Mouse (Mus musculus) frontal cortex, adult (tissue): ENCODE data around the gene Ms4a15.

Experiments
- ATAC-seq: cut with Nextera tagmentation; 2 replicates; pipeline ENCODE4 v1.9.2; 2017; ENCODE audit warnings: mild to moderate bottlenecking, moderate library complexity, mixed read lengths; ENCODE audit not compliant: low TSS enrichment

Gene Ms4a15

DNA sequence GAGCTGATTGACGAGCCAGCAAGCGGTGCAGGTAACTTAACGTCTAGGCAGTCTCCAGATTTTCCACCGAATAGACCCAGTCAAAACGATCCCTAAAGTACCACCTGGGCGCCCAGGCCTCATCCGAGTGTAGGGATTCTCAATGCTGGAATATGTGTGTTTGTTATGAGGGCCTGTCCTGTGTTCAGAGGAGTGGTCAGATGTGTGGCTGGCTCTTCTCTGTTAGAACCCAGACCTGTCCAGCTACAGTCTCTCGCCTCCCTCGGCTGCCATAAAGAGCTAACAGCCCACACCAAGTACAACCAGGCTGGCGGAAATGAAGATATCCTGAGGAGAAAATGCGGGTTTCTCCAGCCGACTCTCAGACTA is 33.1 kb downstream of the Ms4a15 start:
- ATAC-seq, result no peak

DNA sequence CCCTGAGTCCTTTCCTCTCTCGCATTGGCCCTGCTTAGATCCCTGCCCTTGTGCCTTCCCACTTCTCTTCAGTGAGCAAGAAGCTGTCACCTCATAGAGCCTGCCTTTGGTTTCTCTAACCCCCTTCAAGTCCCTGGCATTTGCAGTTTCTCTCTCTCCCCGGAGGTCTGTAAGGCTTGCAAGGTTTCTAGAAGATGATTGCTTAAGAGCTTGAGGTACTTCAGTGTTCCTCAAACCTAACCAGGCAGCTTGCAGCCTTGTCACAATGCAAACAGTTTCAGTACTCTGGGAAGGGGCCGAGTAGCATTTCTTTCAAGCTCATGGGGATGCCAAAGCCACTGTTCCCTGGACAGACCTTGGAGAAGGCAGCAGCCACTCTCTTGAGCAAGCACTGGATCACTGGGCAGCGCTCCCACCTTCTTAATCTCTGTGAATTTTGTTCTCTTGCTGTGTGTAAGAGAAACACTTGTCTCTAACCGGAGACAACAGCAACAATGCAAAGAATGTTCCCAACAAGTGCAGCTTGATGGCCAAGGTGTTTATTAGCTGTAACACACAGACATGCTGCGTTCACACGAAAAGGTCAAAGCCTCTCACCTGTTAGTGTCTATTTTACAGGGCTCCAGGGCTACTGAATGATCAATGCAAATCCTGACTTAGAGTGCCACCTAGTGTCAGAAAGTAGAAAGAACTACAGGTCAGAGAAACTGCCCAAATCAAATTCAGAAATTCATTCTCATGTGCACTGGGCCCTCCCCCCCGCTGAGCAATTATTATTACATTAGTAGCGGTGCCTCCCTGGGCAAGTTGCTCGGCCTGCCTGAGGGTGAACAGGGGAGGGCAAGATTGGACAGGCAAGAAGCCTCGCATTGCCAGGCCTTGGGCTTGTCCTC is 33.7 kb downstream of the Ms4a15 start:
- ATAC-seq, result peak; percentile 77

- peak; percentile 52 for ATAC-seq
These were observed 40.8 kb downstream of the Ms4a15 start for GRCm38 (mm10) chr19:10952021-10952939.

GRCm38 (mm10) chr19:10949558-10949957 is 43.5 kb downstream of the Ms4a15 start:
- ATAC-seq, result no peak

- peak; percentile 95 for ATAC-seq
These were observed 43.9 kb downstream of the Ms4a15 start, which contains the start of gene Ccdc86 for GRCm38 (mm10) chr19:10949112-10949511. Gene Ccdc86 (minus strand): TSS chr19:10949266.

DNA sequence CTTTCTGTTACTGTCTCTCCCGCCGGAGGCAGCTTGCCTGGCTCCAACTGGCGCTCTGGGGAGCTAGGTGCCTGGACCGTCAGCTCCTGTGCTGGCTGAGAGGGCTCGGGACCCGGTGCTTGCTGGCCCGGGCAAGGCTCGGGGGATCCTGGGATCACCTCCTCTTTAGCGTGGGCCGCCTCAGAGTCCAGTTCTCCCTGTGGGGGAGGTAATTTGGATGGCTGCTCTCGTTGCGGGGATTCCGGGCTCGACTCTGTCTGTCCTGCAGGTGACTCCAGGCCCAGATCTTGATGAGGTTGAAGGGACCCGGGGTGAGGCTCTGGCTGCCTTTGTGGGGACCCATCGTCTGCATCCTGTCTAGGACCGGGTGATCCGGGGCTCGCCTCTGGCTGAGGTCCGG is 44.6 kb downstream of the Ms4a15 start:
- no peak for ATAC-seq

- ATAC-seq, result no peak
These were observed 45.8 kb downstream of the Ms4a15 start for GRCm38 (mm10) chr19:10947219-10947618.

DNA sequence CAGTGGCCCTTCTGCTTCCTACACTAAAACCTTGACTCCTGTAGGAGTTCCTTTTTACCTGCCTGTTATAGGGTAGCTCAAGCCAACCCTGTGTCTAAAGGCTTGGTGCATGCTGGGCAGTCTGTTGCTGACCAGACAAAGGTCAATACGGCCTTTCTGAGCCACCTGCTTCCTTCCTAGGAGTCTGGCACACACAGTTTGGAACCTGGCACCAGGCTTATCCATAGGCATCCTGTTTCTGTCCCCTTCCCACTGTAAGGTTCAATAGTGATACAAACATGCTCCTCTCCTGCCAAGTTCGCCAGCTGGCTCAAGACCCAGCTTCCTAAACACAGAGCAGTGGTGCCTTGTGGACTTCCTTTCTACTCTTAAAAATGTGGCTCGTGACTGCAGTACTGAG is 46.5 kb downstream of the Ms4a15 start:
- no peak for ATAC-seq

GRCm38 (mm10) chr19:10943955-10944354 is 49.1 kb downstream of the Ms4a15 start:
- no peak for ATAC-seq

DNA sequence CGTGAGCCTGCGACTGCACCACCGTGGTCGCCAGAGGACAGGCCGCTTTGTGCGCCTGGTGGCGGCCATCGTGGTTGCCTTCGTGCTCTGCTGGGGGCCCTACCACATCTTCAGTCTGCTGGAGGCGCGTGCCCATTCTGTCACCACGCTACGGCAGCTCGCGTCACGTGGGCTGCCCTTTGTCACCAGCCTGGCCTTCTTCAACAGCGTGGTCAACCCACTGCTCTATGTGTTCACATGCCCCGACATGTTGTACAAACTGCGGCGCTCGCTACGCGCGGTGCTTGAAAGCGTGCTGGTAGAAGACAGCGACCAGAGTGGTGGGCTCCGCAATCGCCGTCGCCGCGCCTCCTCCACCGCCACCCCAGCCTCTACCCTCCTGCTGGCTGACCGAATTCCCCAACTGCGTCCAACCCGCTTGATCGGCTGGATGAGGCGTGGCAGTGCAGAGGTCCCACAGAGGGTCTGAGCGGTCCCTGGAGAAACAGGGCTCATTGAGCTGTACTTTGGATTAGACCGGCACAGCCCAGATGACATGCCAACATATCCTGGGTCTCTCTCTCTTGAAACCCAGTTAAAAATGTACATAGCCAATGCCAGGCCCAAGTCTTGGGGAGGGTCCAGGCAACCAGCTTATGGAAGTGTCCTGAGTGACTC is 52.1 kb downstream of the Ms4a15 start:
- ATAC-seq, result peak; percentile 50

GRCm38 (mm10) chr19:10940097-10940800 is 52.8 kb downstream of the Ms4a15 start:
- ATAC-seq, result peak; percentile 90

DNA sequence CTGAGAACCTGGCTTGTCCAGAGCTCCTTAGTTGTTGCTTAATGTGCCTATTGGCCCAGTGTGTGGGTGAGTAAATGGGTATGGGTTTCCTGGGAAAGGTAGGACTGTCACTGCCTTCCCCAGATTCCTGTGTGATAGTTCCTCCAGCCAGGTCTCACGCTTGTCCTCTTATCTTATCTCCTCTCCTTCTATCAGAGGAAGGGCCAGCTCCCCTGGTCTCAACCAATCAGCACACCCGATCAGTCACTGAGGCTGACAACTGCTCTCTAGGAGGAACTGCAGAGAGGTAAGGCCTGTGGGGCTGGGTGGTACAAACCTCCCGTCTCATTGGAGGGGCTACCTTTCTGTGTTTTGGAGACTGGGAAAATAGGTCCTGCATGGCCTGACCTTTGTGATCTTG is 54.3 kb downstream of the Ms4a15 start:
- ATAC-seq, result no peak

- ATAC-seq, result no peak
These were observed 55.9 kb downstream of the Ms4a15 start, which contains the start of gene Ptgdr2 for GRCm38 (mm10) chr19:10937110-10937563. Gene Ptgdr2 (plus strand): TSS chr19:10937160.

DNA sequence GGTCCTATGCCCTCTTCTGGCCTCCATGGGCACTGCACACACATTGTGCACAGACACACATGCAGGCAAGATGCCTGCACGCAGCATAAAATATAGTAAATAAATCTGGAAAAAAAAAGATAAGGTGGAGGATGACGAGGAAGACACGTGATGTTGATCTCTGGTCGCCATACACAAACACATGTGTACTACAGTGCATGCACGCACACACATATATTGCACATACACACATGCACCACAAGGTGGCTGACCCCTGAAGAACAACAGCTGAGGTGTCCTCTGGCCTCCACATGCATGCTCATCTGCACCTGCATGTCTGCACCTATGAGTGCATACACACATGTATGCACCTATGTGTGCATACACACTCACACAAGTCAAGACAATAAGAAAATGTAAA is 57.0 kb downstream of the Ms4a15 start:
- ATAC-seq, result no peak

DNA sequence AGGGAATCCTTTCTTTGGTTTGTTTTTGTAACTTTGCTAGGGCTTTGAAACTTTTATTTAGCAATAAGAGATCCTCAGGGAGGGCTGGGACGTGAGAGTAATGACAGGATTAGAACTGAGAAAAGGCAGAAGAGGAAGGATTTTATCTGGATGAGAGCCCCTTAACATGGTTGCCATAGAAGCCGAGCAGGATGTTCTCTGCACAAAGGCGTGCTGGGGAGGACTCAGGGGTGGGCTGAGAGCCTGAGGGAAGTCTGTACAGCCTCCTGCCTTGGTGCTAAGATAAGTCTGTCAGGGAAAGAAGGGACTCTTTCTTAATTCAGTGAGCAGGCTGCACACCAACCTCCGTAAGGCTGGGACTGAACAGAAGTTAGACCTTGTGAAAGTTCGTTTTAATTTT is 58.0 kb downstream of the Ms4a15 start:
- ATAC-seq, result peak; percentile 50; the same call in 1 of the 2 replicates

- ATAC-seq, result no peak
These were observed 62.4 kb downstream of the Ms4a15 start for GRCm38 (mm10) chr19:10930641-10931040.
